Mouse (Mus musculus) 3T3-L1 (cell line): ENCODE data around the gene Plau.

Source experiments
- DNase-seq: peaks from one replicate; pipeline ENCODE4 v3.0.0-alpha.2; 2015; ENCODE audit warnings: low read depth, low spot score

Gene Plau

GRCm38 (mm10) chr14:20836171-20836904, at the start of gene Plau:
Gene Plau (plus strand): TSS chr14:20836660.
- peak; percentile 57 for DNase-seq

DNA sequence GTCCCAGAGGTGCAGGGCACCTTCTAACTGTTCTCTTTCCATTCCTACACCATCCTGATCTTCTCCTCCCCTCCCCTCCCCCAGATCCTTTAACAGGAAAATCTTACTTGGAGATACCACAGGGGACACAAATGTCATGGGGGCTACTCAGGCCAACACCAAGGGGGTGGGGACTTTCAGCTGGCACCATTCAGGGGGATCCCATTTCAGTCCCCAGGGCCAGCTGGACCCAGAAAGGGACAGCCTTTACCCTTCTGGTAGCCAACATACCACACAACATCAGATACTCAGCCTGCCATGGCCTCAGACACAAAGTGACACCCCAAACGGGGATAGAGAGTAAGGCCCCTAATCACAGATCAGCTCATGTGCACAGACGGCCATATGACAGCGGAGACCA, 48.3 kb upstream of the Plau start:
- no peak for DNase-seq

DNA sequence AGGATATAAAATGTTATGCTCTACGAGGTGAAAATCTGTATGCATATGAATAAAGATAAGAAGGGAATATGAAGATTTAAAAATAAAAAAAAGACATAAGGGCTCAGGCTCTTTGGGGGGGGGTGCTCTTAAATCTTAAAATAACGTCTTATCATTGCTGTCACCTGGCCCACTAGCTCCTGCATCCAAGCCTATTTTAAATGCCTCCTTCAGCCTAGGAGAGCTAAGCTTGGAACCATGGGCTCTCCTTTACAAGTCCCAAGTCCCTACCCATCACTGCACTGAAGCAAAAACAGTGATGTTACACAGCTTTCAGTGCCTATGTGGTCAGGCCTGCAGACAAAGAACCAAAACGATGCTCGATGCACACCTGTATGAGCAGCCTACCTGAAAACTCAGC, 46.9 kb upstream of the Plau start:
- DNase-seq: no peak

- DNase-seq: no peak
These were observed 46.0 kb upstream of the Plau start for GRCm38 (mm10) chr14:20790445-20790844.

GRCm38 (mm10) chr14:20790996-20791395, 45.5 kb upstream of the Plau start:
- DNase-seq: no peak

- peak; percentile 34 for DNase-seq
These were observed 44.8 kb upstream of the Plau start for GRCm38 (mm10) chr14:20791511-20792242.

DNA sequence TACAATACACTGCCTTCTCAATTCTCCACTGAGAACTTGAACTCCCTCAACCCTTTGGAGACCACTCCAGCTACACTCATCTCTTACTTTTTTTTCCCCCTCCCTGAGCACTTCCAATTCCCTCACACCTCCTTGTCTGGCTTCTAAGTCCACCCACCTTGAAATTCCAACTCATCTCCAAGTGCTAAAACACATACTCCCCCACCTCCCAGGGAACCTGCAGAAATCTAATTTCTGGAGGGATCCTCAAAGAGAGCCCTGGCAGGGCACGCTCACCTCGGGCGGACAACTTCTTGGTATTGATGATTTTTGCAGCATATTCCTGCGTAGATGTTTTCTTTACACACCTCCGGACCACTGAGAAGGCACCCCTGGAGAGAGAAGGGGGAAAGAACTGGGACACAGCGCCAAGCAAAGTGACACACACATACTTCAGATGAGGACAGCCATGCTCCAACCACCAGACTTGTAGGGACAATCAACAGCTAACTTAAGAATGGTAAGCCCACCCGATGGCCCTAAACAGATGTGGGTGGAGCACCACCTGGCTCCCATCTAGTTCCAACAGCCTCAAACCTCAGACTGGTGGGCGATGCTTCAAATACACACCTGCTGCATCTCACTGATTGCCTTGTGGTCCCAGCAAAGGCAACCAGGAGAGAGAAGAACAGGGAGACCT, 44.1 kb upstream of the Plau start:
- DNase-seq: no peak

- DNase-seq: no peak
These were observed 43.3 kb upstream of the Plau start for GRCm38 (mm10) chr14:20792922-20793757.

- DNase-seq: peak; percentile 72
These were observed 42.5 kb upstream of the Plau start, which contains the start of gene Camk2g for GRCm38 (mm10) chr14:20793758-20794531. Gene Camk2g (minus strand): TSS chr14:20794088.

GRCm38 (mm10) chr14:20794589-20794988, 41.9 kb upstream of the Plau start:
- peak; percentile 36 for DNase-seq

DNA sequence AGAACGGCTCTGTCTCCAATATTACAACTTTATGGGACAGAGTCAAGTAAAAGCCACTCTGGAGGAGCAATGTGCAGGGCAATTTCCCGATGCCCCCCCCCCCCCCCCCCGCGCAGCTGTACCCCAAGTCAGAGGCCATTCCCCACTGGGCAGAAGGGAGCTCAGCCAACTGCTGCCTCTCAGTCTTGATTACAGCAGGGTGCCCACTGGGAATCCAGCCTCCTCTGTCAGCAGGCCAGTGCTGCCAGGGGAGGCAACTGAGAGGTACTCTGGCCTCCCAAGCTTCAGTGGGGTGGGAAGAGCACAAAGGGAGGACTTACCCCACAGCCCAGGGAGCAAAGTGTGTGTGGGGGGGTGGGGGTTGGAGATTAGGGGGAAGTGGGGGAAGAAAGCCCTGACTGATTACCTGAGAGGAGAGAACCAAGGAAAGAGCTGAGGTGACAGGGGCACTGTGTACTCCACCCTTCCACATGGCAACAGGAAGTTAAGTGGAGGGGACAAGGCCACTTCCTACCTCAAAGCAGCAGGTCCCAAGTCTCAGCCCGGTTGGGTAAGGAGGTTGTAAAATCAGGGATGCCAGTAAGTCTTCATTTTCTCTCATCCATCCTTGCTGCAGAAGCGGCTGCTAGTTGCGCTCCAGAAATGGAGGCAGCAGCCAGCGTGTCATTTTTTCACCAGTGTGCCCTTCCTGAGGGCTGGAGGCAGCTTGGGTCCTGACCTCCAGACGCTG, 40.9 kb upstream of the Plau start:
- no peak for DNase-seq

DNA sequence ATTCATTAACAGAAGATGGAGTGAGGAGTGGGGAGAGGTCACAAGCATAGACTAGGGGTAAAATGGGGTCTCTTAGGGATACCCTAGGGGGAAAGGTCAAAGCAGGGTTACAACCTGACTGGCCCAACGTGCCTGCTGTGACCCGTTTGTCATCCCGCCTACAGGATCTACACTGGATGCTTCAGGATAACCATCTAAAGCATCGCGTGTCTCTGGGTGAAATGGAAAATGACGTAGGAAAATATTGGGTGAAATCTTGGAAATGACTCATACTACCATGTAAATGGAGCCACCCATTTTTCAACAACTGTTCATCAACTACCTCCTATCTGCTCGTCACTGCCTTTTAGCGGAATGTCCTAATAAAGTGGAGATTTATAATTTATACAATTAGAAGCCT, 40.3 kb upstream of the Plau start:
- DNase-seq: no peak

- no peak for DNase-seq
These were observed 39.8 kb upstream of the Plau start for GRCm38 (mm10) chr14:20796643-20797042.

DNA sequence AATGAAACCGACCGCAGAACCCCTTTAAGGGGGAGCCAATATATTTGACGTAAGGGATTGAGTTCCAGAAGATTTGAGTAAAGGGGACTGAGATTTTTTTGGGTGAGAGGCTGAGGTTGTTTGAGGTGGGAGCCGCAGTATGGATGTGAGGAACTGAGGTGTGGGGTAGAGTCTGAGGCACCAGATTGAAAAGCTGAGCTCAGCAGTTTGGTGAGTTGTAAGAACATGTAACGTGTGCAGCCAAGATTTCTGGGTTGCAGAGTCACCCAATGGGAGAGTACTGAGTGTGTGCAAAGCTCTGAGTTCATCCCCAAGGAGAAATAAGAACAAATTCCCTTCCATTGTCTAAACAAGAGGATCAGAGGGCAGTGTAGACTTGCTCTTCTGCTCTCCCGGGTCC, 38.2 kb upstream of the Plau start:
- DNase-seq: no peak

- peak; percentile 76 for DNase-seq
These were observed 37.7 kb upstream of the Plau start for GRCm38 (mm10) chr14:20798761-20799160.

GRCm38 (mm10) chr14:20802926-20803605, 33.4 kb upstream of the Plau start:
- no peak for DNase-seq

GRCm38 (mm10) chr14:20803606-20803938, 32.9 kb upstream of the Plau start:
- peak; percentile 90 for DNase-seq

GRCm38 (mm10) chr14:20804481-20804880, 32.0 kb upstream of the Plau start:
- DNase-seq: no peak

DNA sequence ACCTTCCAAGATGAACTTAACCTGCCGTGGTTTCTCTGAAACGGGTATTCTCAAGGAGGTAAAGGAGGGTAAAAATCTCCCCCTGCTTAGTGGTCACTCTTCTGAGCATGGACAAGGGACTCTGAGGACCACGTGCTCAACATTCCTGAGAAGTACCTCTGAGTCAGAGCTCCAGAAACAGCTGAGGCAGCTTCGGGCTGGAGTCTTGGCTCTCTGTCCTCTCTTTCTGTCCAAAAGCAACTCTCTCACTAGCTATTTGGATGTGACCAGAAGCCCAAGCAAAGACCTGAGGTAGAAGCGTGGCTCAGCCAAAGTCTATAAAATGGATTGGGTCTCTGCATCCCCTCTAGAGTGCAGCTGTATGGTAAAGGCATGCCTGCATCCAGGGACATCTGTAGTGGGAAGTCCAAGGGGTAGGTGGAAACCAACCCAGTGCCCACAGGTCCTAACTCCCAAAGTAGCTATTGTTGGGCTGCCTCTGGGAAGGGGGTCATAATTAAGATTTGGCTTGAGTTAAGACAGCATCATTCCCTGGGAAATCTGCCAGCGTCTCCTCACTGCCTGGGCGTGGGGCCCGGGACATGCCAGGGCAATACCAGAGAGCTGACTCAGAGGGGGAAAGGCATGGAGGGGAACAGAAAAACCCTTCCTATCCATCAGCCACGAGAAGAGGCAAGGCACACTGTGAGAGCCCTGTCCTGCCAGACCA, 31.3 kb upstream of the Plau start:
- peak; percentile 95 for DNase-seq
